Mouse (Mus musculus): ENCODE results near the gene C1qa. TPM values are rescaled to one million over a fixed set of nuclear protein-coding genes. Genes with fewer than 3 reads are reported as not detected.

The C1qa gene
- 117 TPM for polyA plus RNA-seq (2015; fragmentation: Illumina TruSeq; extraction: RNeasy Lipid Tissue Mini Kit (QIAGEN cat#74804); ENCODE audit: insufficient read depth, low replicate concordance)

DNA sequence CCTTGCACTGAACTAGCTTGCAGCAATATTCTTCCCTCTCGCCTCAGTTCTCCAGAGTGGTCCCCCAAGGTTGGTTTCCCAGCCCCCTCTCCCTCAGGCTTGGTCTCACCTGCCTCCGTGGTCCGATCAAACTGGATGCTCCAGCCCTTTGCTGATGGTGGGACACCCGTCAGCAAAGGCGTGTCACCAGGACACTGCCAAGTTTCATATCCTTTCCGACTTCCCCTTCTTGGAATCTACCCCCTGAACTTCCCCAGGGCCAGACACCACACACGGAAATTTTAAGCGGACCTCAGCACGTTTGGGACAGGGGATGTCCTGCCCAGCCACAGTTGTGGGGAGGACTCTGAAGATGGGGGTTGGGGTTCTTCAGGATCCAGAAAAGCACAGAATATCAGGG is at the start of gene C1qa:
TSS of gene C1qa (minus strand) at position 167 of the 400 bp plus-strand sequence.

DNA sequence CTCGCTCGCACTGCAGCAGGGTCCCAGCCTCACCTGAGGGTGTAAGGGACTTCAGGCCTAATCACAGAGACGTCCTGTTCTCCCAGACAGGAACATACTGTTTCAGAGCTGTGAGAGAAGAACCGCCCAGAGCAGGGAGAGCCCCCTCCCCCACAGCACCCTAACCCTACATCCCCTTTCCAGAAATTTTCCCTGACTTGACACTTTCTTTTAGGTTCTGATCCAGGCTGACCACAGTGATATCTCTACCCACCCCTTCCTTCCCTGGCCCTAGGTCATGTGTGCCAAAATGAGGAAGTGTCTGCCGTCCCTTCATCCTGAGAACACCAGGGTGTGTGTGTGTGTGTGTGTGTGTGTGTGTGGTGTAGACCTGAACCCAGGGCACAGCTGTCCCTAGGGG is 5.8 kb downstream of the C1qa start, which contains the start of gene C1qc:
TSS of gene C1qc (minus strand) at position 255 of the 400 bp plus-strand sequence.

DNA sequence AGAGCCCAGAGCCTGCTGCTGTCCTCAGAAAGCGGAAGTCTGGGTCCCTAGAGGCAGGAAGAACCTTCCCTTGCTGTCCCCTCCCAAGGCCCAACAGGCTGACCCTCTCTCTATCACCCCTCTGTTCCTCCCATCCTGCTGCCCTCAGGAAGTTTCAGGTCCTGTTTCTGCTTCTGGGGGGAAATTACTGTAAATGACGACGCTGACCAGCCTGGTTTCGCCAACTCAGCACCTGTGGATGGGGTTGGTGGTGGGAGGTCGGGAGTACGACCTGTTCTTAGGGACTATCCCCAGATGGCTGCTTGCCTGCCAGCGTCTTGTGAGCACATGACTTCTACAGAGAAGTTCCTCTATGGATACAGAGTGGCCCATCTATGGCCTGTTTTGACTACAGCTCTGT is 12.5 kb downstream of the C1qa start, which contains the start of gene C1qb:
TSS of gene C1qb (minus strand) at position 87 of the 400 bp plus-strand sequence.

Other genes with a start within 250 kb of the C1qa start
- 2.0 TPM for gene Ephb2, start 62.8 kb downstream of the C1qa start, polyA plus RNA-seq (2015; fragmentation: Illumina TruSeq; extraction: RNeasy Lipid Tissue Mini Kit (QIAGEN cat#74804); ENCODE audit: insufficient read depth, low replicate concordance)
- 134 TPM for gene C1qb, start 12.6 kb downstream of the C1qa start, polyA plus RNA-seq (2015; fragmentation: Illumina TruSeq; extraction: RNeasy Lipid Tissue Mini Kit (QIAGEN cat#74804); ENCODE audit: insufficient read depth, low replicate concordance)
- gene C1qc, start 5.7 kb downstream of the C1qa start, polyA plus RNA-seq (2015; fragmentation: Illumina TruSeq; extraction: RNeasy Lipid Tissue Mini Kit (QIAGEN cat#74804); ENCODE audit: insufficient read depth, low replicate concordance), result 112 TPM
- gene Epha8, start 58.0 kb upstream of the C1qa start, polyA plus RNA-seq (2015; fragmentation: Illumina TruSeq; extraction: RNeasy Lipid Tissue Mini Kit (QIAGEN cat#74804); ENCODE audit: insufficient read depth, low replicate concordance), result not detected
- gene Zbtb40, start 150.0 kb upstream of the C1qa start, polyA plus RNA-seq (2015; fragmentation: Illumina TruSeq; extraction: RNeasy Lipid Tissue Mini Kit (QIAGEN cat#74804); ENCODE audit: insufficient read depth, low replicate concordance), result 7.6 TPM

All from spleen, adult 10 weeks (tissue).